Mouse (Mus musculus): Measurements from ENCODE around the gene Hid1. TPM values are rescaled to one million over a fixed set of nuclear protein-coding genes. Genes with fewer than 3 reads are reported as not detected.
A peak's percentile ranks its signal among the peaks of the same experiment; 100 is the strongest.
"Not testable (repeated sequence)": the region's sequence is repeated elsewhere in the genome, so short reads cannot be mapped to it uniquely, and the experiment has no call there.

Hid1 gene
- total RNA-seq, 1 experiment: 2.4 TPM

GRCm38 (mm10) chr11:115398085-115398484, 30.5 kb upstream of the Hid1 start:
- Histone ChIP-seq H3K36me3 (ENCODE audit: control insufficient read depth, insufficient read depth, low read length, poor library complexity, severe bottlenecking) (peaks cover 4% of the 10 kb centered on the region; the same call in 1 of the 2 replicates), H3K9ac (ENCODE audit: insufficient read depth, low read depth, low read length, poor library complexity, severe bottlenecking) (no peak overlapping the region), H3K4me3 (ENCODE audit: insufficient read depth in 1 of 2, low read depth in 1 of 2, low read length in 2 of 2, poor library complexity in 1 of 2, severe bottlenecking in 1 of 2) (no peak overlapping the region), H3K4me1 (ENCODE audit: control insufficient read depth in 2 of 2, insufficient read depth in 2 of 2, low read length in 2 of 2, poor library complexity in 1 of 2) (peaks cover 2 to 5% of the 10 kb centered on the region in 2 experiments; a peak in 2 of 4 replicates), H3K9me3 (ENCODE audit: control insufficient read depth, insufficient read depth, low read depth, low read length) (no peaks in the 10 kb centered on the region), H3K27ac (ENCODE audit: insufficient read depth, low read depth, low read length, poor library complexity, severe bottlenecking) (no peak overlapping the region)
- in situ Hi-C loops (cut with MboI; ENCODE audit: low sequenced_read_pairs in 2 of 2, unreplicated experiment in 2 of 2): no loop called here
- no peak for DNase-seq (ENCODE audit: low read depth, low spot score)
- TF ChIP-seq HCFC1 (IDR thresholded peaks at IDR 0.05; ENCODE audit: borderline replicate concordance, insufficient read depth, low read length): no peak
- no peak for TF ChIP-seq ZC3H11A (IDR thresholded peaks at IDR 0.05; ENCODE audit: borderline replicate concordance, low read depth, low read length)
- TF ChIP-seq MAFK (IDR thresholded peaks at IDR 0.05; ENCODE audit: insufficient read depth, low read depth, low read length): no peak
- no peak for TF ChIP-seq ZNF384 (IDR thresholded peaks at IDR 0.05; ENCODE audit: low read depth, low read length)
- no peak for TF ChIP-seq CHD2 (IDR thresholded peaks at IDR 0.05; ENCODE audit: low read depth, low read length)

GRCm38 (mm10) chr11:115393721-115394325, 26.3 kb upstream of the Hid1 start:
- peak overlapping the region; percentile 55 to 62 for H3K4me3 ChIP-seq (ENCODE audit: insufficient read depth in 1 of 2, low read depth in 1 of 2, low read length in 2 of 2, poor library complexity in 1 of 2, severe bottlenecking in 1 of 2)
- peak overlapping the region; percentile 53; the same call in 1 of the 2 replicates for H3K9ac ChIP-seq (ENCODE audit: insufficient read depth, low read depth, low read length, poor library complexity, severe bottlenecking)
- no peak overlapping the region for H3K27ac ChIP-seq (ENCODE audit: insufficient read depth, low read depth, low read length, poor library complexity, severe bottlenecking)
- TF ChIP-seq MAFK (IDR thresholded peaks at IDR 0.05; ENCODE audit: insufficient read depth, low read depth, low read length) (no peak), HCFC1 (IDR thresholded peaks at IDR 0.05; ENCODE audit: borderline replicate concordance, insufficient read depth, low read length) (no peak), ZNF384 (IDR thresholded peaks at IDR 0.05; ENCODE audit: low read depth, low read length) (no peak)
- peak; percentile 58 for DNase-seq (ENCODE audit: low read depth, low spot score)
- peaks cover 6% of the 10 kb centered on the region; the same call in 1 of the 2 replicates for H3K36me3 ChIP-seq (ENCODE audit: control insufficient read depth, insufficient read depth, low read length, poor library complexity, severe bottlenecking)
- peaks cover 0 to 2% of the 10 kb centered on the region in 2 experiments; a peak in 1 of 4 replicates for H3K4me1 ChIP-seq (ENCODE audit: control insufficient read depth in 2 of 2, insufficient read depth in 2 of 2, low read length in 2 of 2, poor library complexity in 1 of 2)
- in situ Hi-C loops (cut with MboI; ENCODE audit: low sequenced_read_pairs in 2 of 2, unreplicated experiment in 2 of 2): no loop called here
- H3K9me3 ChIP-seq (ENCODE audit: control insufficient read depth, insufficient read depth, low read depth, low read length): no peaks in the 10 kb centered on the region

GRCm38 (mm10) chr11:115391358-115391757, 23.8 kb upstream of the Hid1 start:
- TF ChIP-seq MAFK (IDR thresholded peaks at IDR 0.05; ENCODE audit: insufficient read depth, low read depth, low read length): no peak
- TF ChIP-seq CHD2 (IDR thresholded peaks at IDR 0.05; ENCODE audit: low read depth, low read length): no peak
- TF ChIP-seq ZNF384 (IDR thresholded peaks at IDR 0.05; ENCODE audit: low read depth, low read length): no peak
- TF ChIP-seq ZC3H11A (IDR thresholded peaks at IDR 0.05; ENCODE audit: borderline replicate concordance, low read depth, low read length): no peak
- no peak for TF ChIP-seq HCFC1 (IDR thresholded peaks at IDR 0.05; ENCODE audit: borderline replicate concordance, insufficient read depth, low read length)
- Histone ChIP-seq H3K9me3 (ENCODE audit: control insufficient read depth, insufficient read depth, low read depth, low read length) (no peaks in the 10 kb centered on the region), H3K27ac (ENCODE audit: insufficient read depth, low read depth, low read length, poor library complexity, severe bottlenecking) (no peak overlapping the region), H3K36me3 (ENCODE audit: control insufficient read depth, insufficient read depth, low read length, poor library complexity, severe bottlenecking) (peaks cover 6% of the 10 kb centered on the region; the same call in 1 of the 2 replicates), H3K4me3 (ENCODE audit: insufficient read depth in 1 of 2, low read depth in 1 of 2, low read length in 2 of 2, poor library complexity in 1 of 2, severe bottlenecking in 1 of 2) (no peak overlapping the region), H3K9ac (ENCODE audit: insufficient read depth, low read depth, low read length, poor library complexity, severe bottlenecking) (no peak overlapping the region), H3K4me1 (ENCODE audit: control insufficient read depth in 2 of 2, insufficient read depth in 2 of 2, low read length in 2 of 2, poor library complexity in 1 of 2) (no peaks in the 10 kb centered on the region)
- no peak for DNase-seq (ENCODE audit: low read depth, low spot score)
- in situ Hi-C loops (cut with MboI; ENCODE audit: low sequenced_read_pairs in 2 of 2, unreplicated experiment in 2 of 2): no loop called here

GRCm38 (mm10) chr11:115386859-115387258, 19.3 kb upstream of the Hid1 start:
- in situ Hi-C loops (cut with MboI; ENCODE audit: low sequenced_read_pairs in 2 of 2, unreplicated experiment in 2 of 2); H3K36me3 ChIP-seq (ENCODE audit: control insufficient read depth, insufficient read depth, low read length, poor library complexity, severe bottlenecking); H3K27ac ChIP-seq (ENCODE audit: insufficient read depth, low read depth, low read length, poor library complexity, severe bottlenecking); H3K9me3 ChIP-seq (ENCODE audit: control insufficient read depth, insufficient read depth, low read depth, low read length); DNase-seq (ENCODE audit: low read depth, low spot score); H3K9ac ChIP-seq (ENCODE audit: insufficient read depth, low read depth, low read length, poor library complexity, severe bottlenecking); H3K4me3 ChIP-seq (ENCODE audit: insufficient read depth in 1 of 2, low read depth in 1 of 2, low read length in 2 of 2, poor library complexity in 1 of 2, severe bottlenecking in 1 of 2): not testable (repeated sequence)
- H3K4me1 ChIP-seq (ENCODE audit: control insufficient read depth in 2 of 2, insufficient read depth in 2 of 2, low read length in 2 of 2, poor library complexity in 1 of 2): peaks cover 0 to 19% of the 10 kb centered on the region in 2 experiments; a peak in 2 of 4 replicates

GRCm38 (mm10) chr11:115384587-115384986, 17.0 kb upstream of the Hid1 start:
- no peak overlapping the region for H3K4me3 ChIP-seq (ENCODE audit: insufficient read depth in 1 of 2, low read depth in 1 of 2, low read length in 2 of 2, poor library complexity in 1 of 2, severe bottlenecking in 1 of 2)
- H3K4me1 ChIP-seq (ENCODE audit: control insufficient read depth in 2 of 2, insufficient read depth in 2 of 2, low read length in 2 of 2, poor library complexity in 1 of 2): peaks cover 0 to 19% of the 10 kb centered on the region in 2 experiments; a peak in 2 of 4 replicates
- DNase-seq (ENCODE audit: low read depth, low spot score): no peak
- no peak overlapping the region for H3K9ac ChIP-seq (ENCODE audit: insufficient read depth, low read depth, low read length, poor library complexity, severe bottlenecking)
- H3K36me3 ChIP-seq (ENCODE audit: control insufficient read depth, insufficient read depth, low read length, poor library complexity, severe bottlenecking): no peaks in the 10 kb centered on the region
- no peak for TF ChIP-seq MAFK (IDR thresholded peaks at IDR 0.05; ENCODE audit: insufficient read depth, low read depth, low read length)
- no peak for TF ChIP-seq CHD2 (IDR thresholded peaks at IDR 0.05; ENCODE audit: low read depth, low read length)
- no peak for TF ChIP-seq ZNF384 (IDR thresholded peaks at IDR 0.05; ENCODE audit: low read depth, low read length)
- TF ChIP-seq ZC3H11A (IDR thresholded peaks at IDR 0.05; ENCODE audit: borderline replicate concordance, low read depth, low read length): no peak
- no peak for TF ChIP-seq HCFC1 (IDR thresholded peaks at IDR 0.05; ENCODE audit: borderline replicate concordance, insufficient read depth, low read length)
- no peak overlapping the region for H3K27ac ChIP-seq (ENCODE audit: insufficient read depth, low read depth, low read length, poor library complexity, severe bottlenecking)
- in situ Hi-C loops (cut with MboI; ENCODE audit: low sequenced_read_pairs in 2 of 2, unreplicated experiment in 2 of 2): no loop called here
- H3K9me3 ChIP-seq (ENCODE audit: control insufficient read depth, insufficient read depth, low read depth, low read length): no peaks in the 10 kb centered on the region
